Mouse (Mus musculus): ENCODE data around the gene Hcrtr2. TPM values are rescaled to one million over a fixed set of nuclear protein-coding genes. Genes with fewer than 3 reads are reported as not detected.

Gene Hcrtr2
- polyA plus RNA-seq, 1 experiment from 2014 or later = 10.8 TPM

GRCm38 (mm10) chr9:76320755-76321154, 2.9 kb downstream of the Hcrtr2 start:
- no peaks in the 10 kb centered on the region for H3K9me3 ChIP-seq (ENCODE audit: control insufficient read depth, low read length)

GRCm38 (mm10) chr9:76318302-76318701, 5.4 kb downstream of the Hcrtr2 start:
- H3K4me3 ChIP-seq (ENCODE audit: low read depth, low read length) = no peak overlapping the region
- no peak overlapping the region for H3K4me2 ChIP-seq (ENCODE audit: low read depth, low read length)
- no peak overlapping the region for H3K27ac ChIP-seq (ENCODE audit: low read depth, low read length)
- 88% methylated on average over 4 of the region's 4 CpGs for WGBS
- ATAC-seq (ENCODE audit: low read depth) = no peak
- no peak overlapping the region for H3K9ac ChIP-seq (replicated peaks; ENCODE audit: low read depth, low read length)
- no peaks in the 10 kb centered on the region for H3K9me3 ChIP-seq (ENCODE audit: control insufficient read depth, low read length)
- no peaks in the 10 kb centered on the region for H3K27me3 ChIP-seq (ENCODE audit: control insufficient read depth, insufficient read depth, low read length)
- no peaks in the 10 kb centered on the region for H3K36me3 ChIP-seq (ENCODE audit: control insufficient read depth, insufficient read depth, low read length)
- H3K4me1 ChIP-seq (ENCODE audit: control insufficient read depth, insufficient read depth, low read length) = no peaks in the 10 kb centered on the region

More at GRCm38 (mm10) chr9:76320755-76321154, 2.9 kb downstream of the Hcrtr2 start:
- no peaks in the 10 kb centered on the region for H3K4me1 ChIP-seq (ENCODE audit: control insufficient read depth, insufficient read depth, low read length)
- no peaks in the 10 kb centered on the region for H3K27me3 ChIP-seq (ENCODE audit: control insufficient read depth, insufficient read depth, low read length)
- H3K9ac ChIP-seq (replicated peaks; ENCODE audit: low read depth, low read length) = no peak overlapping the region
- no peak overlapping the region for H3K4me3 ChIP-seq (ENCODE audit: low read depth, low read length)
- no peaks in the 10 kb centered on the region for H3K36me3 ChIP-seq (ENCODE audit: control insufficient read depth, insufficient read depth, low read length)
- no peak overlapping the region for H3K4me2 ChIP-seq (ENCODE audit: low read depth, low read length)
- 78% methylated on average over 1 of the region's 1 CpGs for WGBS
- ATAC-seq (ENCODE audit: low read depth) = no peak
- no peak overlapping the region for H3K27ac ChIP-seq (ENCODE audit: low read depth, low read length)

GRCm38 (mm10) chr9:76315096-76315495, 8.6 kb downstream of the Hcrtr2 start:
- no peak for ATAC-seq (ENCODE audit: low read depth)
- Histone ChIP-seq H3K27ac (ENCODE audit: low read depth, low read length) (no peak overlapping the region), H3K4me1 (ENCODE audit: control insufficient read depth, insufficient read depth, low read length) (no peaks in the 10 kb centered on the region), H3K9me3 (ENCODE audit: control insufficient read depth, low read length) (no peaks in the 10 kb centered on the region), H3K9ac (replicated peaks; ENCODE audit: low read depth, low read length) (no peak overlapping the region), H3K4me3 (ENCODE audit: low read depth, low read length) (no peak overlapping the region), H3K27me3 (ENCODE audit: control insufficient read depth, insufficient read depth, low read length) (no peaks in the 10 kb centered on the region), H3K4me2 (ENCODE audit: low read depth, low read length) (no peak overlapping the region), H3K36me3 (ENCODE audit: control insufficient read depth, insufficient read depth, low read length) (no peaks in the 10 kb centered on the region)

- Histone ChIP-seq H3K4me3 (ENCODE audit: low read depth, low read length) (no peak overlapping the region), H3K9me3 (ENCODE audit: control insufficient read depth, low read length) (no peaks in the 10 kb centered on the region), H3K27ac (ENCODE audit: low read depth, low read length) (no peak overlapping the region), H3K4me2 (ENCODE audit: low read depth, low read length) (no peak overlapping the region), H3K9ac (replicated peaks; ENCODE audit: low read depth, low read length) (no peak overlapping the region), H3K4me1 (ENCODE audit: control insufficient read depth, insufficient read depth, low read length) (no peaks in the 10 kb centered on the region), H3K36me3 (ENCODE audit: control insufficient read depth, insufficient read depth, low read length) (no peaks in the 10 kb centered on the region), H3K27me3 (ENCODE audit: control insufficient read depth, insufficient read depth, low read length) (no peaks in the 10 kb centered on the region)
- ATAC-seq (ENCODE audit: low read depth) = no peak
Measured at GRCm38 (mm10) chr9:76313921-76314320, 9.7 kb downstream of the Hcrtr2 start.

GRCm38 (mm10) chr9:76312221-76312620, 11.4 kb downstream of the Hcrtr2 start:
- 71% methylated on average over 1 of the region's 1 CpGs for whole genome bisulfite sequencing
- H3K27ac ChIP-seq (ENCODE audit: low read depth, low read length) = no peak overlapping the region
- H3K36me3 ChIP-seq (ENCODE audit: control insufficient read depth, insufficient read depth, low read length) = no peaks in the 10 kb centered on the region
- no peak for ATAC-seq (ENCODE audit: low read depth)
- H3K9ac ChIP-seq (replicated peaks; ENCODE audit: low read depth, low read length) = no peak overlapping the region
- H3K4me3 ChIP-seq (ENCODE audit: low read depth, low read length) = no peak overlapping the region
- H3K4me1 ChIP-seq (ENCODE audit: control insufficient read depth, insufficient read depth, low read length) = no peaks in the 10 kb centered on the region
- no peaks in the 10 kb centered on the region for H3K9me3 ChIP-seq (ENCODE audit: control insufficient read depth, low read length)
- H3K4me2 ChIP-seq (ENCODE audit: low read depth, low read length) = no peak overlapping the region
- H3K27me3 ChIP-seq (ENCODE audit: control insufficient read depth, insufficient read depth, low read length) = no peaks in the 10 kb centered on the region

GRCm38 (mm10) chr9:76291384-76291783, 32.3 kb downstream of the Hcrtr2 start:
- no peak overlapping the region for H3K9ac ChIP-seq (replicated peaks; ENCODE audit: low read depth, low read length)
- H3K9me3 ChIP-seq (ENCODE audit: control insufficient read depth, low read length) = no peaks in the 10 kb centered on the region
- no peak overlapping the region for H3K4me3 ChIP-seq (ENCODE audit: low read depth, low read length)
- 77% methylated on average over 5 of the region's 5 CpGs for WGBS
- H3K4me1 ChIP-seq (ENCODE audit: control insufficient read depth, insufficient read depth, low read length) = no peaks in the 10 kb centered on the region
- no peaks in the 10 kb centered on the region for H3K36me3 ChIP-seq (ENCODE audit: control insufficient read depth, insufficient read depth, low read length)
- no peaks in the 10 kb centered on the region for H3K27me3 ChIP-seq (ENCODE audit: control insufficient read depth, insufficient read depth, low read length)
- no peak overlapping the region for H3K27ac ChIP-seq (ENCODE audit: low read depth, low read length)
- ATAC-seq (ENCODE audit: low read depth) = no peak
- H3K4me2 ChIP-seq (ENCODE audit: low read depth, low read length) = no peak overlapping the region

- H3K4me2 ChIP-seq (ENCODE audit: low read depth, low read length) = no peak overlapping the region
- H3K9me3 ChIP-seq (ENCODE audit: control insufficient read depth, low read length) = no peaks in the 10 kb centered on the region
- no peaks in the 10 kb centered on the region for H3K4me1 ChIP-seq (ENCODE audit: control insufficient read depth, insufficient read depth, low read length)
- no peak for ATAC-seq (ENCODE audit: low read depth)
- H3K36me3 ChIP-seq (ENCODE audit: control insufficient read depth, insufficient read depth, low read length) = no peaks in the 10 kb centered on the region
- no peak overlapping the region for H3K9ac ChIP-seq (replicated peaks; ENCODE audit: low read depth, low read length)
- H3K4me3 ChIP-seq (ENCODE audit: low read depth, low read length) = no peak overlapping the region
- no peaks in the 10 kb centered on the region for H3K27me3 ChIP-seq (ENCODE audit: control insufficient read depth, insufficient read depth, low read length)
- H3K27ac ChIP-seq (ENCODE audit: low read depth, low read length) = no peak overlapping the region
Measured at GRCm38 (mm10) chr9:76270886-76271285, 52.8 kb downstream of the Hcrtr2 start.

- H3K9ac ChIP-seq (replicated peaks; ENCODE audit: low read depth, low read length) = no peak overlapping the region
- H3K27ac ChIP-seq (ENCODE audit: low read depth, low read length) = no peak overlapping the region
- WGBS = 85% methylated on average over 5 of the region's 5 CpGs
- no peak overlapping the region for H3K4me3 ChIP-seq (ENCODE audit: low read depth, low read length)
- H3K9me3 ChIP-seq (ENCODE audit: control insufficient read depth, low read length) = no peaks in the 10 kb centered on the region
- no peaks in the 10 kb centered on the region for H3K36me3 ChIP-seq (ENCODE audit: control insufficient read depth, insufficient read depth, low read length)
- no peak overlapping the region for H3K4me2 ChIP-seq (ENCODE audit: low read depth, low read length)
- no peaks in the 10 kb centered on the region for H3K27me3 ChIP-seq (ENCODE audit: control insufficient read depth, insufficient read depth, low read length)
- ATAC-seq (ENCODE audit: low read depth) = no peak
- no peaks in the 10 kb centered on the region for H3K4me1 ChIP-seq (ENCODE audit: control insufficient read depth, insufficient read depth, low read length)
Measured at GRCm38 (mm10) chr9:76257731-76258130, 65.9 kb downstream of the Hcrtr2 start.

- 88% methylated on average over 7 of the region's 7 CpGs for WGBS
- no peaks in the 10 kb centered on the region for H3K36me3 ChIP-seq (ENCODE audit: control insufficient read depth, insufficient read depth, low read length)
Measured at GRCm38 (mm10) chr9:76252544-76252943, 71.1 kb downstream of the Hcrtr2 start.

GRCm38 (mm10) chr9:76252109-76252508, 71.5 kb downstream of the Hcrtr2 start:
- Histone ChIP-seq H3K9ac (replicated peaks; ENCODE audit: low read depth, low read length) (no peak overlapping the region), H3K4me1 (ENCODE audit: control insufficient read depth, insufficient read depth, low read length) (no peaks in the 10 kb centered on the region), H3K9me3 (ENCODE audit: control insufficient read depth, low read length) (no peaks in the 10 kb centered on the region), H3K36me3 (ENCODE audit: control insufficient read depth, insufficient read depth, low read length) (no peaks in the 10 kb centered on the region), H3K27ac (ENCODE audit: low read depth, low read length) (no peak overlapping the region), H3K4me2 (ENCODE audit: low read depth, low read length) (no peak overlapping the region), H3K27me3 (ENCODE audit: control insufficient read depth, insufficient read depth, low read length) (no peaks in the 10 kb centered on the region), H3K4me3 (ENCODE audit: low read depth, low read length) (no peak overlapping the region)
- WGBS = 92% methylated on average over 4 of the region's 4 CpGs
- no peak for ATAC-seq (ENCODE audit: low read depth)

More at GRCm38 (mm10) chr9:76252544-76252943, 71.1 kb downstream of the Hcrtr2 start:
- no peak overlapping the region for H3K27ac ChIP-seq (ENCODE audit: low read depth, low read length)
- H3K4me1 ChIP-seq (ENCODE audit: control insufficient read depth, insufficient read depth, low read length) = no peaks in the 10 kb centered on the region
- no peaks in the 10 kb centered on the region for H3K27me3 ChIP-seq (ENCODE audit: control insufficient read depth, insufficient read depth, low read length)
- H3K4me3 ChIP-seq (ENCODE audit: low read depth, low read length) = no peak overlapping the region
- H3K9ac ChIP-seq (replicated peaks; ENCODE audit: low read depth, low read length) = no peak overlapping the region
- H3K4me2 ChIP-seq (ENCODE audit: low read depth, low read length) = no peak overlapping the region
- ATAC-seq (ENCODE audit: low read depth) = no peak
- H3K9me3 ChIP-seq (ENCODE audit: control insufficient read depth, low read length) = no peaks in the 10 kb centered on the region

All from neural tube, embryonic 14.5 days (tissue).